Mouse (Mus musculus): ENCODE results near the gene Galk1. TPM values are rescaled to one million over a fixed set of nuclear protein-coding genes. Genes with fewer than 3 reads are reported as not detected.

The Galk1 gene
- total and polyA plus RNA-seq, 3 experiments = 14.5 to 16.4 (median 14.7) TPM

GRCm38 (mm10) chr11:116045173-116045572 lies 32.7 kb upstream of the Galk1 start:
- TF ChIP-seq CTCF (IDR thresholded peaks at IDR 0.05) = no peak
- TF ChIP-seq POLR2A (IDR thresholded peaks at IDR 0.05; ENCODE audit: insufficient read depth, low read depth, low read length) = no peak
- TF ChIP-seq EP300 (IDR thresholded peaks at IDR 0.05; ENCODE audit: insufficient read depth, low read depth, low read length) = no peak
- Histone ChIP-seq H3K36me3 (ENCODE audit: control insufficient read depth, insufficient read depth, low read length) (peaks cover 3% of the 10 kb centered on the region), H3K9ac (ENCODE audit: low read depth, low read length) (no peak overlapping the region), H3K79me2 (replicated peaks; ENCODE audit: control insufficient read depth, insufficient read depth, low read length) (no peaks in the 10 kb centered on the region; the same call in none of the 2 replicates), H3K4me1 (ENCODE audit: control insufficient read depth, insufficient read depth, low read length) (peaks cover 3% of the 10 kb centered on the region), H3K27me3 (ENCODE audit: control insufficient read depth, insufficient read depth, low read length) (no peaks in the 10 kb centered on the region), H3K27ac (no peak overlapping the region), H3K4me3 (no peak overlapping the region)
- 91% methylated on average over 6 of the region's 6 CpGs for WGBS
- DNase-seq = no peak
- intact Hi-C loops (cut with DNase I) = no loop called here

- Histone ChIP-seq H3K27me3 (ENCODE audit: control insufficient read depth, insufficient read depth, low read length) (no peaks in the 10 kb centered on the region), H3K4me1 (ENCODE audit: control insufficient read depth, insufficient read depth, low read length) (peaks cover 5% of the 10 kb centered on the region), H3K36me3 (ENCODE audit: control insufficient read depth, insufficient read depth, low read length) (peaks cover 3% of the 10 kb centered on the region), H3K27ac (no peak overlapping the region), H3K4me3 (no peak overlapping the region), H3K9ac (ENCODE audit: low read depth, low read length) (no peak overlapping the region), H3K79me2 (replicated peaks; ENCODE audit: control insufficient read depth, insufficient read depth, low read length) (peaks cover 3% of the 10 kb centered on the region)
- TF ChIP-seq POLR2A (IDR thresholded peaks at IDR 0.05; ENCODE audit: insufficient read depth, low read depth, low read length) (no peak), CTCF (IDR thresholded peaks at IDR 0.05) (no peak), EP300 (IDR thresholded peaks at IDR 0.05; ENCODE audit: insufficient read depth, low read depth, low read length) (no peak)
- no peak for DNase-seq
- intact Hi-C loops (cut with DNase I) = no loop called here
- WGBS = 100% methylated on average over 1 of the region's 1 CpGs
Observed at GRCm38 (mm10) chr11:116043286-116043685, 30.8 kb upstream of the Galk1 start.

GRCm38 (mm10) chr11:116042372-116043138 lies 30.0 kb upstream of the Galk1 start:
- no peaks in the 10 kb centered on the region for H3K27me3 ChIP-seq (ENCODE audit: control insufficient read depth, insufficient read depth, low read length)
- H3K79me2 ChIP-seq (replicated peaks; ENCODE audit: control insufficient read depth, insufficient read depth, low read length) = peaks cover 8% of the 10 kb centered on the region
- 67% methylated on average over 5 of the region's 5 CpGs for WGBS
- DNase-seq = no peak
- no peak overlapping the region for H3K4me3 ChIP-seq
- intact Hi-C loops (cut with DNase I) = no loop called here
- no peak overlapping the region for H3K27ac ChIP-seq
- peaks cover 5% of the 10 kb centered on the region for H3K4me1 ChIP-seq (ENCODE audit: control insufficient read depth, insufficient read depth, low read length)
- TF ChIP-seq CTCF (IDR thresholded peaks at IDR 0.05) = no peak
- TF ChIP-seq POLR2A (IDR thresholded peaks at IDR 0.05; ENCODE audit: insufficient read depth, low read depth, low read length) = no peak
- no peak for TF ChIP-seq EP300 (IDR thresholded peaks at IDR 0.05; ENCODE audit: insufficient read depth, low read depth, low read length)
- no peak overlapping the region for H3K9ac ChIP-seq (ENCODE audit: low read depth, low read length)
- H3K36me3 ChIP-seq (ENCODE audit: control insufficient read depth, insufficient read depth, low read length) = peaks cover 3% of the 10 kb centered on the region

- no peak overlapping the region for H3K27ac ChIP-seq
- no peak for DNase-seq
- H3K4me3 ChIP-seq = no peak overlapping the region
- intact Hi-C loops (cut with DNase I) = no loop called here
- no peak overlapping the region for H3K9ac ChIP-seq (ENCODE audit: low read depth, low read length)
- H3K27me3 ChIP-seq (ENCODE audit: control insufficient read depth, insufficient read depth, low read length) = no peaks in the 10 kb centered on the region
- peaks cover 5% of the 10 kb centered on the region for H3K4me1 ChIP-seq (ENCODE audit: control insufficient read depth, insufficient read depth, low read length)
- H3K79me2 ChIP-seq (replicated peaks; ENCODE audit: control insufficient read depth, insufficient read depth, low read length) = peaks cover 8% of the 10 kb centered on the region
- 96% methylated on average over 2 of the region's 2 CpGs for WGBS
- peaks cover 3% of the 10 kb centered on the region for H3K36me3 ChIP-seq (ENCODE audit: control insufficient read depth, insufficient read depth, low read length)
- TF ChIP-seq POLR2A (IDR thresholded peaks at IDR 0.05; ENCODE audit: insufficient read depth, low read depth, low read length) (no peak), CTCF (IDR thresholded peaks at IDR 0.05) (peak; percentile 34)
Observed at GRCm38 (mm10) chr11:116041833-116042232, 29.3 kb upstream of the Galk1 start.

GRCm38 (mm10) chr11:116040593-116040992 lies 28.1 kb upstream of the Galk1 start:
- Histone ChIP-seq H3K27ac (peak overlapping the region; percentile 55), H3K9ac (ENCODE audit: low read depth, low read length) (no peak overlapping the region), H3K79me2 (replicated peaks; ENCODE audit: control insufficient read depth, insufficient read depth, low read length) (peaks cover 8% of the 10 kb centered on the region), H3K4me1 (ENCODE audit: control insufficient read depth, insufficient read depth, low read length) (peaks cover 5% of the 10 kb centered on the region), H3K27me3 (ENCODE audit: control insufficient read depth, insufficient read depth, low read length) (no peaks in the 10 kb centered on the region), H3K36me3 (ENCODE audit: control insufficient read depth, insufficient read depth, low read length) (peaks cover 3% of the 10 kb centered on the region), H3K4me3 (no peak overlapping the region)
- intact Hi-C loops (cut with DNase I) = no loop called here
- DNase-seq = peak in 1 of 2 experiments; percentile 49
- no peak for TF ChIP-seq CTCF (IDR thresholded peaks at IDR 0.05)
- 0 out of 2 replicates have a peak, but pooled peaks have one; percentile 39 for TF ChIP-seq EP300 (IDR thresholded peaks at IDR 0.05; ENCODE audit: insufficient read depth, low read depth, low read length)
- WGBS = 37% methylated on average over 6 of the region's 6 CpGs

GRCm38 (mm10) chr11:116037826-116038225 lies 25.3 kb upstream of the Galk1 start:
- Histone ChIP-seq H3K27ac (no peak overlapping the region), H3K79me2 (replicated peaks; ENCODE audit: control insufficient read depth, insufficient read depth, low read length) (peaks cover 14% of the 10 kb centered on the region), H3K27me3 (ENCODE audit: control insufficient read depth, insufficient read depth, low read length) (no peaks in the 10 kb centered on the region), H3K9ac (ENCODE audit: low read depth, low read length) (no peak overlapping the region), H3K4me3 (no peak overlapping the region), H3K36me3 (ENCODE audit: control insufficient read depth, insufficient read depth, low read length) (peaks cover 3% of the 10 kb centered on the region), H3K4me1 (ENCODE audit: control insufficient read depth, insufficient read depth, low read length) (peaks cover 5% of the 10 kb centered on the region)
- DNase-seq = no peak
- 85% methylated on average over 9 of the region's 9 CpGs for WGBS
- no peak for TF ChIP-seq CTCF (IDR thresholded peaks at IDR 0.05)
- TF ChIP-seq POLR2A (IDR thresholded peaks at IDR 0.05; ENCODE audit: insufficient read depth, low read depth, low read length) = no peak
- no peak for TF ChIP-seq EP300 (IDR thresholded peaks at IDR 0.05; ENCODE audit: insufficient read depth, low read depth, low read length)
- intact Hi-C loops (cut with DNase I) = no loop called here
